Mouse (Mus musculus): ENCODE data around the gene Insc. TPM values are rescaled to one million over a fixed set of nuclear protein-coding genes. Genes with fewer than 3 reads are reported as not detected.
"Not testable (repeated sequence)": the region's sequence is repeated elsewhere in the genome, so short reads cannot be mapped to it uniquely, and the experiment has no call there.

Insc gene
- 0.84 and 2.0 TPM in 2 replicates for polyA plus RNA-seq (2012; rRNA removed)

GRCm38 (mm10) chr7:114743022-114743780 is at the start of gene Insc:
Insc (plus strand) TSS chr7:114743694.
- DNase-seq (ENCODE audit: low read depth) = no peak

- DNase-seq (ENCODE audit: low read depth) = no peak
Measured at GRCm38 (mm10) chr7:114700871-114701270, 42.6 kb upstream of the Insc start.

- DNase-seq (ENCODE audit: low read depth) = peak; percentile 10
Measured at GRCm38 (mm10) chr7:114706716-114707115, 36.8 kb upstream of the Insc start.

- DNase-seq (ENCODE audit: low read depth) = no peak
Measured at GRCm38 (mm10) chr7:114707398-114707797, 36.1 kb upstream of the Insc start.

- DNase-seq (ENCODE audit: low read depth) = peak; percentile 6
Measured at GRCm38 (mm10) chr7:114710419-114710818, 33.1 kb upstream of the Insc start.

GRCm38 (mm10) chr7:114712523-114712922 is 31.0 kb upstream of the Insc start:
- DNase-seq (ENCODE audit: low read depth) = no peak

- DNase-seq (ENCODE audit: low read depth) = no peak
Measured at GRCm38 (mm10) chr7:114718300-114718699, 25.2 kb upstream of the Insc start, which contains the start of gene Calcb. Calcb (plus strand) TSS chr7:114718643.

GRCm38 (mm10) chr7:114719381-114720131 is 23.9 kb upstream of the Insc start:
- DNase-seq (ENCODE audit: low read depth) = no peak

GRCm38 (mm10) chr7:114729696-114730095 is 13.8 kb upstream of the Insc start:
- DNase-seq (ENCODE audit: low read depth) = not testable (repeated sequence)

GRCm38 (mm10) chr7:114731175-114731574 is 12.3 kb upstream of the Insc start:
- DNase-seq (ENCODE audit: low read depth) = no peak

GRCm38 (mm10) chr7:114731700-114732099 is 11.8 kb upstream of the Insc start:
- not testable (repeated sequence) for DNase-seq (ENCODE audit: low read depth)

GRCm38 (mm10) chr7:114736256-114736655 is 7.2 kb upstream of the Insc start:
- DNase-seq (ENCODE audit: low read depth) = no peak

GRCm38 (mm10) chr7:114738166-114738565 is 5.3 kb upstream of the Insc start:
- DNase-seq (ENCODE audit: low read depth) = no peak

GRCm38 (mm10) chr7:114740360-114741165 is 2.9 kb upstream of the Insc start:
- no peak for DNase-seq (ENCODE audit: low read depth)

- DNase-seq (ENCODE audit: low read depth) = no peak
Measured at GRCm38 (mm10) chr7:114744639-114745245, 1.2 kb downstream of the Insc start.

GRCm38 (mm10) chr7:114745481-114746271 is 2.2 kb downstream of the Insc start:
- DNase-seq (ENCODE audit: low read depth) = no peak

- DNase-seq (ENCODE audit: low read depth) = no peak
Measured at GRCm38 (mm10) chr7:114747596-114747995, 4.1 kb downstream of the Insc start.

- no peak for DNase-seq (ENCODE audit: low read depth)
Measured at GRCm38 (mm10) chr7:114748239-114748638, 4.7 kb downstream of the Insc start.

GRCm38 (mm10) chr7:114753471-114753870 is 10.0 kb downstream of the Insc start:
- no peak for DNase-seq (ENCODE audit: low read depth)

- DNase-seq (ENCODE audit: low read depth) = no peak
Measured at GRCm38 (mm10) chr7:114754196-114754595, 10.7 kb downstream of the Insc start.

- no peak for DNase-seq (ENCODE audit: low read depth)
Measured at GRCm38 (mm10) chr7:114754626-114755025, 11.1 kb downstream of the Insc start.

All from gonadal fat pad, adult 2 months (tissue).